Mouse (Mus musculus): ENCODE data around the gene Rptor. TPM values are rescaled to one million over a fixed set of nuclear protein-coding genes. Genes with fewer than 3 reads are reported as not detected.
A peak's percentile ranks its signal among the peaks of the same experiment; 100 is the strongest.

Rptor gene
- polyA plus RNA-seq, 1 experiment from 2014 or later, result 14.6 TPM

DNA sequence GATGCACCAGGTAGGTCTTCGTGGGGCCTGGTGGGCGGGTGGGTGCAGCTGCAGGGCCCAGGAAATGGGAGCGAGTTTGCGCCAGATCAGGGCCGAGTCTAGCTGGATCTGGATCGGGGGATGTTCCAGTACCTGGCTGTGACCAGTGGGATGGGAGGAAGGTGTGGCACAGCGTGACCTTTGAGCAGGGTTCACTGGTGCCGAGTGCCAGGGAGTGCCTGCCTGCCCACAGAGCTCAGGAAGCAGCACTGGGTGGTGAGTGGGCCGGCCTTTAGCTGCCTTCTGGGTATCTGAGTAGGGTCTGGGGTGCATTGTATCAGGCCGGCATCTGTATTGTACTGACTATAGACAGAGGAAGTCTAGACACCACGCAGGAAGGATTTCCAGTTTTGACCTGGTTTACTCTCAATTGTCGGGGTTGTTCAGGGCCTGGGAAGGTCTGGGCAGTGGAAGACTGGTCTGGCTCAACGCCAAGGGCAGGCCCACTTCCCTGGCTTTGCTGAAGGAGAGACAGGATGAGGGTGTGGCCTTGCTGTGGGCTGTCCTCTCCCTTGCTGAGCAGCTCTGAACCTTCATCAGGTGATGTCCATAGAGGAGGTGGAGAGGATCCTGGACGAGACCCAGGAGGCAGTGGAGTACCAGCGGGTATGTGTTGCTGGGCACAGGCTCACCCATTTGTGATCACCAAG is 313.5 kb downstream of the Rptor start:
- peak; percentile 77 for DNase-seq
- 76% methylated on average over 15 of the region's 15 CpGs for WGBS
- peaks cover 44% of the 10 kb centered on the region for H3K36me3 ChIP-seq (ENCODE audit: insufficient read depth)
- H3K4me1 ChIP-seq (ENCODE audit: insufficient read depth), result peaks cover 9% of the 10 kb centered on the region
- H3K27me3 ChIP-seq (ENCODE audit: insufficient read depth, low read length), result no peaks in the 10 kb centered on the region
- ATAC-seq (ENCODE audit: insufficient read depth), result peak; percentile 30; the same call in 1 of the 2 replicates
- no peak overlapping the region; the same call in 1 of the 2 replicates for H3K9ac ChIP-seq
- no peak overlapping the region for H3K4me3 ChIP-seq (ENCODE audit: low read depth, low read length)
- H3K4me2 ChIP-seq, result peak overlapping the region; percentile 70; the same call in 1 of the 2 replicates
- H3K9me3 ChIP-seq (ENCODE audit: low read depth, low read length), result no peaks in the 10 kb centered on the region
- H3K27ac ChIP-seq (ENCODE audit: low read depth), result 0 out of 2 replicates have a peak overlapping the region, but pooled peaks have one; percentile 12
- TF ChIP-seq CTCF (IDR thresholded peaks at IDR 0.05; ENCODE audit: low read depth), result no peak

DNA sequence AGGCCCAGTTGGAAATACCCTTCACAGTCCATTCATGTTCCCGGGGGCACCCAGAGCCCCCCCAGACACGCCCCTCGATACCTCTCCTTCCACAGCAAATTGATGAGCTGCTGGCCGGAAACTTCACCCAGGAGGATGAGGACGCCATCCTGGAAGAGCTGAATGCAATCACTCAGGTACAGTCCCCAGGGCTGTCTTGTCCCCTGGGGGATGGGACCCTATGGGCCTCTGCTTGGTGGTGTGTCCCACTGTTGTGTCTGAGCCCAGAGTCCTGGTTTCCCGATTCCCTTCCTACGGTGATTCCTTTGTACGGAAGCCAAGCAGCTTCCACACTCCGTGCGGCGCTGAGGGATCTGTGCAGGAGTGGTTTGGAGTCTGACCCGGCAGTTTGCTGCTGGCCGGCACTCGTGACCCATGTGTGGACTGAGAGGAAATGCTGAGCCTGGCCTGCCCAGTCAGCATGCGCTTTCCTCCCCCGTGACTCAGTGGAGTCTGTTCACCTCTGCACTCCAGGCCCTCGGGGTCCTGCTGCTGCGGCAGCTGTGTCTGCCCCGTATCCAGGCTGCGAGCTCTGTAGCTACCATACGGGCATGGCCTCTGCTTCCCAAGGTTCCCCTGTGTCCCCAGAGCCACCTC is 314.2 kb downstream of the Rptor start:
- WGBS, result 88% methylated on average over 21 of the region's 21 CpGs
- H3K27ac ChIP-seq (ENCODE audit: low read depth), result 0 out of 2 replicates have a peak overlapping the region, but pooled peaks have one; percentile 12
- no peaks in the 10 kb centered on the region for H3K27me3 ChIP-seq (ENCODE audit: insufficient read depth, low read length)
- TF ChIP-seq CTCF (IDR thresholded peaks at IDR 0.05; ENCODE audit: low read depth), result no peak
- H3K4me2 ChIP-seq, result 0 out of 2 replicates have a peak overlapping the region, but pooled peaks have one; percentile 12
- ATAC-seq (ENCODE audit: insufficient read depth), result no peak
- H3K9ac ChIP-seq, result no peak overlapping the region
- H3K4me3 ChIP-seq (ENCODE audit: low read depth, low read length), result no peak overlapping the region
- H3K4me1 ChIP-seq (ENCODE audit: insufficient read depth), result peaks cover 9% of the 10 kb centered on the region
- peaks cover 44% of the 10 kb centered on the region for H3K36me3 ChIP-seq (ENCODE audit: insufficient read depth)
- DNase-seq, result no peak
- no peaks in the 10 kb centered on the region for H3K9me3 ChIP-seq (ENCODE audit: low read depth, low read length)

DNA sequence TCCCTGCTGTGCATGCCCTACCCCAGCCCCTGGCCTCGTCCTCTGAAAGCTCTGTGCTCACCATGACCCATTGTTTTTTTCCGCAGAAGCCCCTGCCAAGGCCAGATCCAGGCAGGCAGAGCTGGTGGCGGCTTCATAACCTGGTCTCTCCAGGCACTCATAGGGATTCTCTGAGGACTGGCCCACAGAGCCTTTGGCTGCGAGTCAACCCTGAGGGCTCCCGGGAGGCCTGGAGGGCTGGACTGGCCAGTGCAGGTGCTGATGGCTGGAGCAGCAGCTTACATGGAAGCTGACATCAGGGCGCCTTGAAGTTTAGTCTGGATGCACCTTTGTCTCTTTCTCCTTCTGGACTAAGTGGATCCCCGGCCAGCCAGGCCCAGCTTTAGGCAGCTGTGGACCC is 315.8 kb downstream of the Rptor start:
- TF ChIP-seq CTCF (IDR thresholded peaks at IDR 0.05; ENCODE audit: low read depth), result no peak
- DNase-seq (no peak), ATAC-seq (ENCODE audit: insufficient read depth) (no peak)
- Histone ChIP-seq H3K36me3 (ENCODE audit: insufficient read depth) (peaks cover 44% of the 10 kb centered on the region), H3K27me3 (ENCODE audit: insufficient read depth, low read length) (no peaks in the 10 kb centered on the region), H3K9ac (no peak overlapping the region), H3K4me1 (ENCODE audit: insufficient read depth) (no peaks in the 10 kb centered on the region), H3K4me3 (ENCODE audit: low read depth, low read length) (no peak overlapping the region), H3K4me2 (no peak overlapping the region), H3K9me3 (ENCODE audit: low read depth, low read length) (no peaks in the 10 kb centered on the region), H3K27ac (ENCODE audit: low read depth) (no peak overlapping the region)
- WGBS, result 89% methylated on average over 7 of the region's 7 CpGs

DNA sequence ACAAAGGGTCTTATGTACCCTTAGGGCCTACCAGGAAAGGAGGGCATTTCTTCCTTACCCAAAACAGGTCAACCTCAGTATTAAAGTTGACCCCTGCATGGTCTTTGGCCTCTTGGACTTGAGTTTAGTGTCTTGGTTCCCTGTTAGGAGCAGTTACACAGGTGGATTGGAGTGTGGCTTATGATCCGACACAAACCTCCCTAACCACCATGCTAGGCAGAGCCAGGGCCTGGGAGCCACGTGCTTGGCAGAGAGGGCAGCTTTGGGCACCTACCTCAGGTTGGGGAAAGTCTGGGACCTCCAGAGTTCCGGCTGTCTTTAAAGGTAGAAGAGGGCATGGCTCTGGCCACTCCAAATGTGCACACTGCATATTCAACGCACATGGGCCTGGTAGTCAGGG is 316.7 kb downstream of the Rptor start:
- no peaks in the 10 kb centered on the region for H3K4me1 ChIP-seq (ENCODE audit: insufficient read depth)
- no peak overlapping the region for H3K9ac ChIP-seq
- no peak for DNase-seq
- TF ChIP-seq CTCF (IDR thresholded peaks at IDR 0.05; ENCODE audit: low read depth), result no peak
- H3K9me3 ChIP-seq (ENCODE audit: low read depth, low read length), result no peaks in the 10 kb centered on the region
- no peaks in the 10 kb centered on the region for H3K27me3 ChIP-seq (ENCODE audit: insufficient read depth, low read length)
- H3K4me2 ChIP-seq, result no peak overlapping the region
- no peak overlapping the region for H3K27ac ChIP-seq (ENCODE audit: low read depth)
- ATAC-seq (ENCODE audit: insufficient read depth), result no peak
- 84% methylated on average over 4 of the region's 4 CpGs for WGBS
- no peak overlapping the region for H3K4me3 ChIP-seq (ENCODE audit: low read depth, low read length)
- H3K36me3 ChIP-seq (ENCODE audit: insufficient read depth), result peaks cover 44% of the 10 kb centered on the region

DNA sequence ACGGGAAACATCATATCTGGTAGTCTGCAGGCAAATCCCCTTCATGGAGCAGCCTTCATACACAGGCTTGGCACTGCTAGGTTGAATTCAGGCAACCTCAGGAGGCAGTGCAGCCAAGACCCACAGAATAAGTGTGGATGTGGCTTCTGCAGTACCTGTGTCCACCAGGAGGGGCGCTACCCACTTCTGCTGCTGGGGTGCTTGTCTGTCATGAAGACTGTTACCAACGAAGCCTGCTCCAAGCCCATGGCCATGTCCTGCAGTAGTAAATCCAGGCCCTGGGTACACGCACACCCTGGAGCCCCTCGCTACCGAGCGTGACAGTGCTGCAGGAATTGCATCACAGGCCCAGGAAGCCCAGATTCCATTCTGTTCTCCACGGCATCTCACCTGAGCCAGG is 317.2 kb downstream of the Rptor start:
- H3K9me3 ChIP-seq (ENCODE audit: low read depth, low read length), result no peaks in the 10 kb centered on the region
- H3K4me2 ChIP-seq, result no peak overlapping the region
- WGBS, result 62% methylated on average over 8 of the region's 8 CpGs
- no peak for ATAC-seq (ENCODE audit: insufficient read depth)
- H3K36me3 ChIP-seq (ENCODE audit: insufficient read depth), result peaks cover 44% of the 10 kb centered on the region
- no peaks in the 10 kb centered on the region for H3K4me1 ChIP-seq (ENCODE audit: insufficient read depth)
- H3K27me3 ChIP-seq (ENCODE audit: insufficient read depth, low read length), result no peaks in the 10 kb centered on the region
- H3K9ac ChIP-seq, result no peak overlapping the region
- H3K4me3 ChIP-seq (ENCODE audit: low read depth, low read length), result no peak overlapping the region
- TF ChIP-seq CTCF (IDR thresholded peaks at IDR 0.05; ENCODE audit: low read depth), result peak; percentile 87
- DNase-seq, result peak; percentile 66
- H3K27ac ChIP-seq (ENCODE audit: low read depth), result no peak overlapping the region

DNA sequence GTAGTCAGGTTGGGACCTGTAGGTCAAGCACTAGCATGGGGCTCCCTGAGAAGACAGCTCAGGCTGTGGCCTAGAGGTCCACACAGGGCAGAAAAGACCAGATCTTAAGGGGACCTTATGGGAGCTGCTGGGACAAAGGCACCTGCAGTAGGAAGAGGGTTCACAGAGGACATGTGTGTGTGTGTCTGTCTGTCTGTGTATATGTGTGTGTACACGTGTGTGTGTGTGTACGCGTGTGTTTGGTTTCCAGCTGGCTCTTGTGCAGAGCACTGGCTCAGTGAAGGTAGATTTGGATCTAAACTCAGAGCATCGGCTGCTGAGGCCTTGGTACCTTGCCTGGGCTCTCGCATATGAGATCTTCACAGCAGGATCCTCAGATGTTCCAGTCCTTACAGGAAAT is 318.0 kb downstream of the Rptor start:
- Histone ChIP-seq H3K4me1 (ENCODE audit: insufficient read depth) (no peaks in the 10 kb centered on the region), H3K4me3 (ENCODE audit: low read depth, low read length) (no peak overlapping the region), H3K27ac (ENCODE audit: low read depth) (no peak overlapping the region), H3K27me3 (ENCODE audit: insufficient read depth, low read length) (no peaks in the 10 kb centered on the region), H3K4me2 (no peak overlapping the region), H3K9me3 (ENCODE audit: low read depth, low read length) (no peaks in the 10 kb centered on the region), H3K9ac (no peak overlapping the region), H3K36me3 (ENCODE audit: insufficient read depth) (peaks cover 44% of the 10 kb centered on the region)
- no peak for TF ChIP-seq CTCF (IDR thresholded peaks at IDR 0.05; ENCODE audit: low read depth)
- WGBS, result 79% methylated on average over 5 of the region's 5 CpGs
- ATAC-seq (ENCODE audit: insufficient read depth) (no peak), DNase-seq (no peak)

DNA sequence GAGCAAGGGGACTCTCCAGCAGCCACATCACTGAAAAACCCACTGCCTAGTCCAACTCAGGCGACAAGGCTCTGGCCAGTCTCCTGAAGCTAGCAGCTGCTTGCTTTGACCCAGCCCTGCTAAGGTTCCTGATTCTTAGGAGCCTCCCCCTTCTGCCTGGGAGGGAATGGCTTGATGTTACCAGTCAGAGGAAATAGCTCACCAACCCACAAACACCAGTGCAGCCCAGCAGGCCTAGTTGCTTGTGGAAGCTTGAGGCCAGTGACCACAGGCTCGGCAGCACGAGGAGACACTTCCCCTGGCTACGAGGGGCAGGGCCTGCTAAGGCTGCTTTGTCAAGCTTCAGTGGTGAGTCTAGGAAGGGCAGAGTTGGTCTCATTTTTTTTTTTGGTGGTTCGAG is 322.5 kb downstream of the Rptor start:
- Histone ChIP-seq H3K27ac (ENCODE audit: low read depth) (no peak overlapping the region), H3K4me1 (ENCODE audit: insufficient read depth) (no peaks in the 10 kb centered on the region), H3K9ac (no peak overlapping the region), H3K4me3 (ENCODE audit: low read depth, low read length) (no peak overlapping the region), H3K27me3 (ENCODE audit: insufficient read depth, low read length) (no peaks in the 10 kb centered on the region), H3K36me3 (ENCODE audit: insufficient read depth) (0 out of 2 replicates have a peak, but pooled peaks cover under 1% of the 10 kb centered on the region), H3K4me2 (no peak overlapping the region), H3K9me3 (ENCODE audit: low read depth, low read length) (no peaks in the 10 kb centered on the region)
- DNase-seq (no peak), ATAC-seq (ENCODE audit: insufficient read depth) (no peak)
- no peak for TF ChIP-seq CTCF (IDR thresholded peaks at IDR 0.05; ENCODE audit: low read depth)
- 62% methylated on average over 5 of the region's 5 CpGs for WGBS
